Mouse (Mus musculus) T-helper 17 cell (primary cell): ENCODE data around the gene Hes2.

Source experiments
- in situ Hi-C, 2 experiments: fragments of 300-600 bp; cut with MboI, MseI; formaldehyde crosslinking; loops; 1 replicate in 1 of 2; 2 replicates in 1 of 2; pipeline ENCODE4 v1.15.1; 2025; ENCODE audit warnings: high pct_unique_total_duplicates in 2 of 2

Gene Hes2

DNA sequence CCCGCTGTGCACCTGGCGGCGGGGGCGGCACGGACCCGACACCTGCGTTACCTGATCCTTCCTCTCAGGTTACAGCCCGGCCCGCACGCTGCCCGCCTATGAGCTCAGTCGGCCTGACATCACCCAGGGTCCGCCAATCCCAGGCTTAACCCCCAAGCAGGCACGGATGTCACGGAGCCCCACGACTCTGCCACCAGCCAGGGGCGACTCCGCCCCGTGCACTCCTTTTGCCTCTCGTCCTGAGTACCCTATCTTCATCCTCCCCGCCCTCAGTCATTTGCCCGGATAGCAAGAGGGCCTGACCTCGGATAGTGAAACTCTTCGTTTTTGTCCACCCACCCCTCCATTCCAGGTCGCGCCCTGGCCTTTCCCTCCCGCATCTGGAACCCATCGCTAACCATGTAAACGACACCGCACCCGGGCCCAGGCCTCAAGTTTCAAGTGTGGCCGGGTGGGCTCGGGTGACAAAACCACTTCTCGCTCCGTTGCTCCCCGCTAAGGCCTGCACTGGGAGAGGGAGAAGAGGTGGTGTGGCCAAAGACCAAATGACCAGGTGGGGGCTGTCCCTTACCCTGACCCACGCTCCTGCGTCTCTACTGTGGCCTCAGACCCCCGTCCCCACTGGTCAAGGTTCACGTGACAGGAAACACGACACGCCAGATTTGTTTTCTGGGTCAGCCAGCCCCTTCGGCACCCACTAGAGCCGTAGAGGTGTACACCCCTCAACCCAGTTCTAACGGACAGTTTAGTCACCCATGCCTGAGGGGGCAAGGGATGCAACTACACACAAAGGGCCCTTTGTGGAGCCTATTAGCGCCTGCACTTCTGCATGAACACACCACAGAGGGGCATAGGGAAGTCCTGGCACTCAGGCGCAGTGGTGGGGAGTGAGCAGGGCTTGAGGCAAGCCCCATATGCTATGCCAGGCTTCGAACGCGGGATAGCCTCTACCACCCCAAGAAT lies 26.6 kb upstream of the Hes2 start:
- in situ Hi-C loops, result no loop called here

DNA sequence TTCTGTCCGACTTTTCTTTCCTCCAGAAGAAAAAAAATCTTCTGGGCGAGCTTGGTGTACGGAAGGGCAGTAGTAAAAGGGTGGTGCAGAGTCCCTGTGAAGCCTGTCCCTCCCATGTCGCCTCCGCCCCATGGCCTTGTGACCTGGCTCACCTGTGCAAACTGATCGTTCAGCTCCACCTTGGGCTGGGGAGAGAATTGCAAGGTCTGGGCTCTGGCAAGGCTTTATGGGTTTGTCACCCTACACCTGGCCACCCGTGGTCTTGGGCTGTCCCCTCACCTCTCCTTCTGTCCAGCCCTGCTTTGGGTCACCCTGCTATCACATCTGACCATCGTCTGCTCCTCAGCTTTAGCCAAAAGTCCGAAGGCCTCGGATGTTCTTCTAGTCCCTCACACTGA lies 25.9 kb upstream of the Hes2 start:
- in situ Hi-C loops, result no loop called here

DNA sequence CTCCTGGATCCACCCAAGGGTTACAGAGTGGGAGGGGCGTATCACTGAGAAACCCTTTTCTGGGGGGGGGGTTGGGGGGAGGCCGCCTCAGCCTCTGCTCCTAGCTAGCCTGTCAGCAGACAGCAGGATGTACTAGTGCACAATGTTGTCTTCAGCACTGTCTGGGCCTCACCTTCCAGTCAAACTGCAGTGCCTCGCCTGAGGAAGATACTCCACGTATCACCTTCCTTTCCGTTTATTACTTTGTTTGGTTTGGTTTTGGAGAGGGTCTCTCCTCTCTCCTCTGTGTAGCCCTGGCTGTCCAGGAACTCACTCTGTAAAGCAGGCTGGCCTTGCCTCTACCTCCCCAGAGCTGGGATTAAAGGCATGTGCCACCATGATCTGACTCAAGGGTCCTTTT lies 25.5 kb upstream of the Hes2 start:
- in situ Hi-C loops, result no loop called here

DNA sequence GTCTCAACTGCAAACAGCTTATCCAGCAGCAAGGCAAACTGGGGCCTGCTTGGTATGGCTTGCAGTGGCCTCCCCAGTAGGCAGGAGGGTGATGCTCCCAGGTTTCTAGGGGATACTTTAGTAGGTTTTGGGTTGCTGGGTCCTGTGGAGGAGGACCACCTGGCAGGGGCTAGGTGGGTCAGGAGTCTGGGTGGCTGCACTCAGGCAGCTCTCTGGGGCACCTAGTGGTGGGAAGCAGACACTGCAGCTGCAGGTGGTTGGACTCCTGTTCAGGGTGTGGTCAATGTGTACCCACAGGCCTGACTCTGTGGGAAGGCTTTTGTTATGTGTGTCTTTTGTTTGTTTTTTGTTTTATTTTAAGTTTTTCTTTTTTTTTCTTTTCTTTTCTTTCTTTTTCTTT lies 24.2 kb upstream of the Hes2 start:
- in situ Hi-C loops, result no loop called here

DNA sequence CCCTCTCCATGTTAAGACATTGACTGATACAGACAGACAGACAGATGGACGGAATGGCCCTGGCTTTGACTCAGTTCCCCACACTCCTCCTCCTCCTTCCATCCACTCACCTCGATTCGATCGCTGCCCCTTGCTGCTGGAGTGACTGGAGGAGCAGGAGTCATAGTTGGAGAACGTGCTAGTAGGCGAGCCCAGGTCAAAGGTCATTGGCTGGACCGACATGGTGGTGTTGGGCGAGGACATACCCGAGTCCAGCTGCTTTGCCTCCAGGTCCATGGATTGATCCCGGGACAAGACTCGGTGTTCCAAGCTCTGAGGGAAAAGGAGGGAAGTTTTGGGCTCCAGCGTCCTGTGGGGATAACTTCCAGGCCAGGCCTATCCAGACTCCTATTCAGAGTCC lies 23.3 kb upstream of the Hes2 start:
- in situ Hi-C loops, result no loop called here

DNA sequence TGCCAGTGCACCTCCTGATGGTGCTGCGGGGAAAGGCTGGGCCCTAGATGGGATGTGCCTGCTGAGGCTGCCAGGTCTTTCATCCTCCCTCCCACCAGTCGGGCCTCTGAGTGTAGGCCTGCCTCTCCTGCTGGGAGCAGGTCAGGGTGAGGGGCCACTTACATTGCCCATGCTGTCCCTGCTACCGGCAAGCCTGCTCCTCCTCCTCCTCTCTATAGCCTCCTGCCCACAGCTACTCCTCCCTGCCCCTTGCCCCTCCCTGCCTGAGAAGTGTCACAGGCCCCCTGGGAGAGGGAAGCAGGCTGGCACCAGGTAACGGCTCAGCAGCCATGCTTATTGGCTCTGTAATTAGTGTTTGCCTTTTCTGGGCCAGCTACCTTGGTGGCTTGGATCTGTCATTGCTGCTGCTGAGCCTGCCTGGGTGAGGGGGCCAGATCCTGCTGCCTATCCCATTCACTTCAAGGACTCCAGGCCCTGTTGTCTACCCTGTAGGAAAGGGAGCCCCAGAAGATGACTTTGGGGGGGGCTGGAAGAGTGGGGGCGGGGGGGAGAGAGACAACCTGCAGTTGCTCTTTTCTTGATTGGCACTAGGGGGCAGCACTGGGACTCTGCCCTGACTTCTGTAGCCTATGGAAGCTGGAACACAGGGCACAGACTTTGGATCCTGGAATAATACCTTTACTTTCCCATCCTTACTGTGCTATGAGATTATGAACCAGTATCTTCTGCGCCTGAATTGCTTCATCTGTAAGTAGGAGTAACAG lies 22.4 kb upstream of the Hes2 start:
- in situ Hi-C loops, result no loop called here

DNA sequence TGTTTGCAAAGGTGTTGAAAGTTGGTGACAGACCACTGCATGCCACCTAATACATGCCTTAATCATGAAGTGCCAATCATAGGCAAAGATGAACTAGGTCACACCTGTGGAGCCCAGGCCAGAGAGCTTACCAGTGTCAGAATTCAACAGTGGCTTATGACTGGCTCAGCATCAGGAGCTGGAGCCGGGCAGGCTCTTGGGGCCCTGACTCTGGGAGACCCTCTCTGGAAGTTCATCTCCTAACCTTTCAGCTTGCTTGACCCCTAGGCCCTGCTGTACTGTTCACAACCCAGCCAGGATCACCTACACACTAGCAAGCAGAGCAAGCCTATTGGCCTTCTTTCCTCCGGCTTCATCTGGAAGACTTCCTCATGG lies 21.8 kb upstream of the Hes2 start:
- in situ Hi-C loops, result no loop called here

DNA sequence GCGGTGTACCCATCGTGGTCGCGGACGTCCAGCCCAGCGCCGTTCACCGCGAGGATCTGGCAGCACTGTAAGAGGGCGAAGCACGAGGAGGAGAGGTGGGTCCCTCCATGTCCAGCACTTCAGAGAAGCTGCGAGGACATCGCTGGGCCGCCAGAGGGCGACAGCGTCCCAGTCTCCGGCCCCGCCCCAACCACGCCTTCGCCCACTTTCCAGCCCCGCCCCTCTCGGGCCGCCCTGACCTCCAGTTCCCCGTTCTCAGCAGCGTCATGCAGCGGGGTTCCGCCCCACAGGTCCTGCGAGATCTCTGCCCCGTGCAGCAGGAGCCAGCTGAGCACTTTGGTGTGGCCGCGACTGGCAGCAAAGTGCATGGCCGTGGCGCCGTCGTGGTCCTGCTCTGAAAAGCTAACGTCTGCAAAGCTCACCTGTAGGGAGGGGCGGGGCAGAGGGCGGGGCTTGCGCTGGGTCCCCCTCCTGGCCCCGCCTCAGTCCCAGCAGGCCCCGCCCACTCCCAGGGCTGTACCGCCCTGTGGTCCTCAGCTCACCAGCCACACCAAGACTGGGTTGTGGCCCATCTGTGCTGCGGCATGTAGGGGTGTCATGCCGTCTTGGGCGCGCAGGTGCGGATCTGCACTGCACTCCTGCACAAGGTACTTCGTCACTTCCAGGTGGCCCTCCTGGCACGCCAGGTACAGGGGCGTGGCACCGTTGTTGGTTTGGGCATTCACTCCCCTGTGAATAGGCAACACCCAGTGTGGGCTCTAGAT lies 20.0 kb upstream of the Hes2 start:
- in situ Hi-C loops, result no loop called here

DNA sequence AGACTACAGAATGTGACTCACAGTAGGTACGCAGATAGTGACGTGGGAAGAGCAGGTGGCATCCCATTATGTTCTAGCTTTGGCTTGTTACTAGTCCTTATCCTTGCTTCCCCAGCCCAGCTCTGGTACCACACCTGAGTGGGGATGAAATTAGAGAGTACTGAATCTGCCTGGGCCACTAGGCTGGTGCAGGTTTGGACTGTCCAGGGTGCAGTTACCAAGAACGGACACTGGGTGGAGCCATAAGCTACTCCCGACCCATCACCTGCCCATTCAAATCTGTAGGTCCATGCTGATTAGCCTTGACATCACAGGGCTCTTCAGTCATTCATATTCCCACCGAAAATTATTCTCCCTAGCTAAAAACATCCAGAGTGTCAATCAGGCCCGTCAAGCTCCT lies 18.2 kb upstream of the Hes2 start:
- in situ Hi-C loops, result no loop called here

DNA sequence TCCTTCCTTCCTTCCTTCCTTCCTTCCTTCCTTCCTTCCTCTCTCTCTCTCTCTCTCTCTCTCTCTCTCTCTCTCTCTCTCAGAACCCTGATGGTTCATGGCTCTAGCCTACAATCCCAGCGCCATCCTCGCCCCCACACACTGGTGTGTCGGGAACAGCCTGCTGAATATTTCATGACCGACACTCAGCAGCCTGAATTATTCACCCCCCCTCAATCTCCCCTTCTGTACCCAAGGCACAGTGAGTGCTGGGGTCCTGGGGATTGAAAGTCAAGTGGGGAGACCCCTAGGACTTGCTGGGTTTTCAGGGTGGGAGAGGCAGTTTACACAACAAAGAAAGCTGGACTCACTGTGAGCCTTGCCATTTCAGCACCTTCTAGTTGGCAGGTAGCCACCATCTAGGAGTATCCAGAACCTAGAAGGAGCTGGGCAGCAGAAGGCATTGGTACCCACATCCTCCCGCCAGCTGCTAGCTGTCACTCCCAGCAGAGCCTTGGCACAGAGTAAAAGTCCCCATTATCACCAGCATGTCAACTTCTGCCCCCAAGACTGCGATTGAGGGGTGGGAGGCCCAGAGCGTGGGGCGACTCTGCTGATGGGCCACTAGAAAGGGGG lies 17.0 kb upstream of the Hes2 start:
- in situ Hi-C loops, result no loop called here

DNA sequence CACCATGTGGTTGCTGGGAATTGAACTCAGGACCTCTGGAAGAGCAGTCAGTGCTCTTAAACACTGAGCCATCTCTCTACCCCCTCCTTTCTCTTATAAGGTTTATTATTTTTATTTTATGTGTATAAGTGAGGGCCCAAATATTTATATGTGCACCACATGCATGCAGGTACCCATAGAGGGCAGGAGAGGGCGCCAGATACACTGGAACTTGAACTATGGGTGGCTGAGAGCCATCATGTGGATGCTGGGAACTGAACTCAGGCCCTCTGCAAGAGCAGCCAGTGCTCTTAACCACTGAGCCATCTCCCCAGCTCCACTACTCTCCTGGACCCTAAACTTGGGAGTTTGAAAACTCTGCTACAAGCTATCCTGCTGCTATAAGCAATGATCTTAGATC lies 15.0 kb upstream of the Hes2 start:
- in situ Hi-C loops, result no loop called here

DNA sequence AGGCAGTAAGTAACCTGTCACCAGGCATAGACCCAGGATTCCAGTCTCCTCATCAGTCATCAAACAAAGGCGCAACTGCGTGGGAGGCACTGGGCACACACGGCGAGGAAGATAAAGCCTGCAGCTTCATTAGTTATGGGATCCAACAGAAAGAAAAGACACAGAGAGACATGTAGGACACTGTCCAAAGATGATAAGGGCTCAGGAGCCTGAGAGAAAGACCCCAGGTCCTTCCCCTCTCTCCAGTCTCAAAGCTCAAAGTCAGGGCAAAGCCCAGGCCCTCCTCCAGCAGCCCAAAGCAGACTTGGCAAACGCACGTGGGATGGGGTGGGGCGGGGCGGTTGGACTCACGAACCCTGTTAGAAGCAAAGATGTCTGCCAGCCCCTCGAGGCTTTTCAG lies 13.2 kb upstream of the Hes2 start:
- in situ Hi-C loops, result no loop called here

DNA sequence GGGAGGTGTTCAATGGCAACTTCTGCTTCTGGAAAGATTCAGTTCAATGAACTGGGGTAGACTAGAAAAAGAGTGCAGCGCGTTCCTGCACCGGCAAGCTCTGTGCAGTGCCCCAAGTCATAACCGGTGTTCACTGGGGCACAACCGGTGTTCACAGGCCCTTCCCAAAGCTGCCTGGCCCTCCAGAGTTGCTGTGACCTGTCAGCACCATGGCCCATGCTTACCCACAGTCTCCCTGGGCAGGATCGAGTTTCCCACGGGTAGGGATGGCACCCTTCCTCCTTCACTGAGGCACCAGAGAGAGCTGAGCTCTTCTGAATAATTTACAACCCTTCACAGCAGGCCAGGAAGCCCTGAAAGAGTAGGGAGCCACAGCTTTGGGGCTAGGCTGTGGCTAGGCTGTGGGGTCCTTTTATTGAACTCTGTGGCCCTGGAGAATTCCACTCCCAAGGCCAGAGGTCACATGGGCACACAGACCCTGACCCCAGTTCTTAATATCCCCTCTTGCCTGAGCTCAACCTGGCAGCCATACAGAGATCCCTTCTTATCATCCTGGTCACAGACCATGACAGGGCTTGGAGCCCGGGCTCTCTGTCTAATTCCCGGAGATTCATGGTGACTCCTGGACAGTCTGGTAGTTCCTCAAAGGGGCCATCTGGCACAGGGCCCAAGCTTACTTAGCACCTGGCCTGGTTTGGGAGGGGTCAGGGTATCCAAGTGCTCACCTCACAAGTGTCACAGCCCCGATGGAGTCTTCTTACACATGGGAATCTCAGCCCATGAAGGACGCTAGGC lies 12.4 kb upstream of the Hes2 start:
- in situ Hi-C loops, result no loop called here

DNA sequence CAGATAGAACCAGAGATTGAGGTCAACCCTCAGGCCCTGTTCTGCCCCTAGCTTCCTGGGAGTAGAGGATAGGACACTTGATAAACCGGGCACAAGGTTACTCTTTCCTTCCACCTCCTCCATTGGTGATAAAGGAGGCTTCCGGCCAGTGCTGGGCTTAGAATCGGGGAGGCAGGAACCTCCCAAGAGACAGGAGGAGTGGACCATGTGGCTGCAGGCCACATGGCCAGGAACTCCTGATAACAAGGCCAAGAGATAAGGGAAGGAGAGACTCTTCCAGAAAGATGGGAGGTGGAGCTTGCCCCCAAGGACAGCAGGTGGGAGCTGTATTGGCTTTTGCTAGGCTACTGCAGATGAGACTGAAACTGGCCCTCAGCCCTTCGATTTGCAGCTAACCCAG lies 8.1 kb upstream of the Hes2 start:
- in situ Hi-C loops, result loop anchor here (25.0 kb wide), 2 partner anchors 287 to 1987 kb away; partner anchors contain the start of genes Trp73 (in 1 of the 2) and Wrap73 (in 1 of the 2)

DNA sequence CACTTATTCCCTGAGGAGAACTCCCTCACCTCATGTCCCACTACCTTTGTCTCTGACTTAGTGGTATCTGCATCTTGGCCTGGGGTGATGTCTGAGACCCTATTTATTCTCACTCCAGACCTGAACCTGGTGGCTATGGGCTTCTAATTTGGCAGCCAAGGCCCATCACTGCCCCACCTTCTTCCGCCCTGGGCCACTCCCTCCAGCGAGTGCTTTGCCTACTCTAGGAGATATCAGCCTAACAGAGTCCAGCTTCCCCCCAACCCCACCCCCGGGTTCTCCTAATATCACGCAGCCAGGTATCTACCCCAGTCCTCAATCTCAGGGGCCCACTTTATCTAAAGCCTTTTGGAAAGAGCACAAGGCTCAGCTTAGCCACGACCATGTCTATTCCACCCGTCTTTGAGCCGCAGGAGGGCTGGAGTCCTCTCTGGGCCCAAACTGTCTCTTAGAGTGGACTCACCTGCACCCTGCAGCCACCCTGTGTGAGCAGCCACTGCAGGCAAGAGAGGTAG lies 7.2 kb upstream of the Hes2 start:
- in situ Hi-C loops, result loop anchor here (25.0 kb wide), 2 partner anchors 286 to 1986 kb away; partner anchors contain the start of genes Trp73 (in 1 of the 2) and Wrap73 (in 1 of the 2)

DNA sequence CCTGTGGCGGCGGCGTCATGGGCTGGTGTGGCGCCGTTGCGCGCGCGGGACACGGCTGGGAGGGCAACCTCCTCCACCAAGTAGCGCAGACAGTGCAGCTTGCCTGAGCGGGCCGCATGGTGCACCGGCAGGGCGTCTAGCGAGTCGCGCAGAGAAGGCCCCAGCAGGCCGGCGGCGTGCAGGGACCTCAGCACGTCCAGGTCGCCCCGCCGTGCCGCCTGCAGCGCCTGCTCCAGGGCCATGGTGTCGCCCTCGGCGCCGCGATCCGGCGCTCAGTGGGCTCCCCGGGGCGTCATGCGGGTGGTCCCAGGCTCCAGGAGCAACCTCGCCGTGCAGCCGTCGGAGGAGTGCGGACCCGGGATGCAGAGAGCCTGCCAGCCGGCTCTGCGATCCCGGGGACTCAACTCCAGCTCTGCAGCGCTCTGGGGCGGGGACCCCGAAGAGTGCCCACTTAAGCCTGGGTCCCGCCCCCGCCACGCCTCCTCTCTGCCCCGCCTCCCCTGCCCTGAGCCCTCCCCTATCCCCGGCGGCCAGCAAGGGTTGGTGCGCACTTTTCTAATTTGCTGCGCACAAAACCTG lies 6.6 kb upstream of the Hes2 start, which contains the start of gene Espn:
Gene Espn (minus strand): TSS at position 406 of the 579 bp plus-strand sequence.
- in situ Hi-C loops, result loop anchor here (25.0 kb wide), 2 partner anchors 285 to 1985 kb away; partner anchors contain the start of genes Trp73 (in 1 of the 2) and Wrap73 (in 1 of the 2)

DNA sequence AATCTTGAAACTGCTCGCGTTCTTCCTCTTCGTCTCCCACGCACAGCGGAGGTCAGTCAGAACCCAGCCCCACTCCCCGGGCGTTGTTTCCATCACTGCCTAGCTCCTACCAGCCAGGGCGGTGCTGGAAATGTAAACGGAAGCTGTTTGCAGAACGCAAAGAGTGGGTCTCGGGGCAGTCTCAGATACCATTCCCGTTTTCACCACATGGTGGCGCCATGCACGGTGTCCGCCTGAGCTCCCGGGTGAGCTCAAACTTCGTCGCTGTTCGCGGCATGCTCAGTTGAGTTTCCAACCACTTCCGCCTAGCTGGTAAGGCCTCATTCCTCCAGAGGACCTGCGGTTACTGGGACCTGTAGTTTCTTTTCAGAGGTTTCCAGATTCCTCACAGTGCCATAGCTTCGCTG lies 4.9 kb upstream of the Hes2 start:
- in situ Hi-C loops, result loop anchor here (25.0 kb wide), 2 partner anchors 284 to 1984 kb away; partner anchors contain the start of genes Trp73 (in 1 of the 2) and Wrap73 (in 1 of the 2)

DNA sequence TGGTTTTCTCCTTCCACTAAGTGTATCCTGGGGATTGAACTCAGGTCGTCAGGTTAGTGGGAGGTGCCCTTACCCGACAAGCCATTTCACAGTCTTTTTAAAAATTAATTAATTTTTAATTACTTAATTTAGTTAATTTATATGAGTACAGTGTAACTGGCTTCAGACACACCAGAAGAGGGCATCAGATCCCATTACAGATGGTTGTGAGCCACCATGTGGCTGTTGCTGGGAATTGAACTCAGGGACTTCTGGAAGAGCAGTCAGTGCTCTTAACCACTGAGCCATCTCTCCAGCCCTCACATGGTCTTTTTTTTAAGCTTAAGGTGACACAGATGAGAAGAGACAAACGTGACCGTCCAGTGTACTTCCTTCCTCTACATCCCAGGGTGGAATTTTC lies 3.6 kb upstream of the Hes2 start:
- in situ Hi-C loops, result loop anchor here (25.0 kb wide), 2 partner anchors 282 to 1982 kb away; partner anchors contain the start of genes Trp73 (in 1 of the 2) and Wrap73 (in 1 of the 2)
